Mouse (Mus musculus): ENCODE data around the gene Adamtsl1.

The Adamtsl1 gene

GRCm38 (mm10) chr4:86388430-86388829, 874.5 kb downstream of the Adamtsl1 start:
- no peak for DNase-seq (ENCODE audit: low read depth in 2 of 2, low spot score in 2 of 2)

DNA sequence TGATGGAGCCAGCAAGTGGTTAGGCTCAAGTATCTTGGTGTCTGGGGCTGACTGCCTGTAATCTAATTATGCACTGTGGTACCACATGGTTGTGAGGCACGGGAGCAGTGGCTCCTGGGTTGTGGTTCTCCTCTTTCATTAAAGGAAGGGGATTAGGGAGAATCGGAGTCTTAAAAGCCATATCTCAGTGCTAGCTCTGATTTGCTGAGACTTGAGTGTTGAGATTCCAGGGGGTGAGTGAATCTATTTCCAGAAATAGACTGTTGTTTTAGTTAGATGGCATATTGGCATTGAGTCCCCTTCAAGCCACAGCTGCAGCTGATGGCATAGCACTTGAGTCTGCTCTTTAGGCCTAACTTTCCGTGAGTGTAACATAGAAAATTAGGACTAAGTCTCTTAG, 877.2 kb downstream of the Adamtsl1 start:
- DNase-seq (ENCODE audit: low read depth in 2 of 2, low spot score in 2 of 2), result no peak

DNA sequence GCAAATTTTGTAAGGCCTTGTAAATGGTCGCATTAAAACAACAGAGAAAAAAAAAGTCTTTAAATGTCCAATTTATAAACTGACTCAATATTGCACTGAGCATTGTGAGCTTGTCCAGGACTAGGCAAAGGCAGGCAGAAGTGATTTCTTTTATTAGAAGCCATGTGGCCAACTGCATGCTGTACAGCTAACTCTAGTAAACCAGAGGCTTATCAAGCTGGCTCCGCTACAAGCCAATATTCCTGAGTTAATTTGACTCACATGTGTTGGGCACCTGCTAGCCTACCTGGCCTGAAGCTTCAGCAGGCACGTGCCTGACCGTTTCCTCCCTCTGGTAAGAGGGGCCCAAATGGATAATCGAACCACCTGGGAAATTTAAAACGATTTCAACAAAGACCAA, 881.7 kb downstream of the Adamtsl1 start:
- no peak for DNase-seq (ENCODE audit: low read depth in 2 of 2, low spot score in 2 of 2)

- DNase-seq (ENCODE audit: low read depth in 2 of 2, low spot score in 2 of 2), result no peak
Observed at GRCm38 (mm10) chr4:86396672-86397288, 882.8 kb downstream of the Adamtsl1 start.

GRCm38 (mm10) chr4:86397470-86397869, 883.5 kb downstream of the Adamtsl1 start:
- DNase-seq (ENCODE audit: low read depth in 2 of 2, low spot score in 2 of 2), result no peak

GRCm38 (mm10) chr4:86401116-86401515, 887.1 kb downstream of the Adamtsl1 start:
- DNase-seq (ENCODE audit: low read depth in 2 of 2, low spot score in 2 of 2), result no peak

- no peak for DNase-seq (ENCODE audit: low read depth in 2 of 2, low spot score in 2 of 2)
Observed at GRCm38 (mm10) chr4:86406501-86407199, 892.7 kb downstream of the Adamtsl1 start.

DNA sequence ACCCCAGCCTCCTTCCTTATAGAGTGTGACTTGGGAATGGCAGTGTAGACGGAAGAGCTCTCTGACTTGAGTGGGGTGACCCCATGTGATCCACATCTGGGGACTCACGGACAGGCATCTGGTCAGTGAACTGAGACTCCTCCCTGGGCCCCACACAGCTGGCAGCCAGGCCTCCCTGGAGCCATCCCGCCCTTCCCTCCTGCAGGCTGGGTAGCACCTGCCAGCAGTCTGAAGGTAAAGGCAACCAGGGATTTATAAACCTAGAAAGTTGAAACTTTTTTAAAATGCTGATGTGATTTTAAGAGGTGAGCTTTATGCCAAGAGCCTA, 893.2 kb downstream of the Adamtsl1 start:
- no peak for DNase-seq (ENCODE audit: low read depth in 2 of 2, low spot score in 2 of 2)

GRCm38 (mm10) chr4:86408421-86408820, 894.4 kb downstream of the Adamtsl1 start:
- no peak for DNase-seq (ENCODE audit: low read depth in 2 of 2, low spot score in 2 of 2)

DNA sequence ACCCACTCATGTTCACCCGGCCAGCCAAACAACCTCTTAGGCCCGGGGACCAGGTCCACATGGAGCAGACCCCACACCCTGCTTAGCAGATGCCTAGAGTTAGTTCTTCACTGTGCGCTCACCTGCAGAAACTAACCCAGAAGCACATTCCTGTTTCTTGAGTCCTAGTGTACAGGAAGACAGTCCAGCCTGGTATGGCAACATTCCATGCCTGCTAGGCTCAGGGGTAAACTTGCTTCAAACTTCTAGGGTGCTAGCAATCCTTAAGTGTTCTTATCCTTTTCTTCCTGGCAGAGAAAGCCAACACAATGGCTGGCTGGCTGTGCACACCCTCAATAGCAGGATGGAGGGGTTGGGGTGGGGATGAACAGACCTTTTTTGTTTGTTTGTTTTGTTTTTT, 897.0 kb downstream of the Adamtsl1 start:
- DNase-seq (ENCODE audit: low read depth in 2 of 2, low spot score in 2 of 2), result no peak

GRCm38 (mm10) chr4:86413388-86413787, 899.4 kb downstream of the Adamtsl1 start:
- no peak for DNase-seq (ENCODE audit: low read depth in 2 of 2, low spot score in 2 of 2)

DNA sequence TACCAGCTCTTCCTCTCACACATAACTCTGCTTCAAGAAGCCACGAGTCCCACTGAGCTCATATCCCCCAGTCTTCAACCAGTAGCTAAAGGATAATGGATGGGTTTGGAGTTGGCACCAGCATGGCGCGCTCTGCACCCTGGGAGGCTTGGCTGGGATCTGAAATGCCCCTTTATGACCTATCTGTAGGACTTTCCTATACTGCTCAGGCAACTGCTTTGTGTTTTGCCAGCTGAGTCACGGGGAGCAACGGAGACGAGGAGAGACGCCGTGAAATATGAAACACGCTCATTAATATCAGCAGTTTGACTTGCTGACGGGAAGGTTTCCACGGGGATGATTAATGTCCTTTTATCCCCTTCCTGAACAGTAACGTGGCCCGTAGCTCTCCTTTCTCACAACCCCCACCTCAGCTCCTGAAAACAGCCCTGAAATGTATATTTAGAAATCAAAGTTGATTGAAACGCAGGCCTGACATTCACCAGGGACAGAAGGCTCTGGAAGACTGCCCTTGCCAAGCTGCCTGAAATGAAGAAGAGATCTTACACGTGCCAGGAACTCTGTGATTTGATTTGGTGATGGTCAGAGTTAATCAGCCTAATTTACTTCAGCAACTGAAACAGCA, 902.5 kb downstream of the Adamtsl1 start:
- no peak for DNase-seq (ENCODE audit: low read depth in 2 of 2, low spot score in 2 of 2)

DNA sequence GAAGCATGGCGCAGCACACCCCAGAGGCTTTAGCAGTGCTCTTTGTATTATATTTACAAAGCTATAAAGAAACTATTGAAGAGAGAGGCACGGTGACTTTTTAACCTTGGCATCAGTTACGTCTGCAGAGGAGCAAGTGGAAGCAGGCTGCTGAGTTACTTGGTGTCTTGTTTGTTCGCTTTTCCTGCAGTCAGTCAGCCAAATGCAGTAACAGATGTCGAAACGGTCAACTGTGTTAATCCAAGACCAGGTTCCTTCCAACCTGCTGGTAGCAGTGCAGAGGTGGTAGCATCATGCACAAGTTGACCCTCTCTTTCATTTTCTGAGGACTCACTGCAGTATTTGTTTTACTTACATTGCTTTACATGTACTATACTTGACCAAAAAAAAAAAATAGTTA, 908.6 kb downstream of the Adamtsl1 start:
- DNase-seq (ENCODE audit: low read depth in 2 of 2, low spot score in 2 of 2), result no peak

DNA sequence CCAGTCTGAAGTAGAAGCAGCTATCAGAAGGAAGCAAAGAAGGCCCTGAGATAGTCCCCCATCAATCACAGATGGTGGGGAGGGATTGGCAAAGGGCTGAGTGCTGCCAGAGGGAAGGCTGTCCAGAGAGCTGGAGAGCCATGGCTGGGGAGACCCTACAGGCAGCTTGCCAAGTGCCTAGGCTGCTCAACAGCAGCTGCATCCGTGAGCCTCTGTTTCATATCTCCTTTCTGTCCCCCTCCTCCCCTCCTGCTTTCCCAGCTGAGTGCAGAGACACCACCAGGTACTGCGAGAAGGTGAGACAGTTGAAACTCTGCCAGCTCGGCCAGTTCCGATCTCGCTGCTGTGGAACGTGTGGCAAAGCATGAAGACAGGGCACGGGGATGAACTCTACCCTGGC, 911.6 kb downstream of the Adamtsl1 start:
- no peak for DNase-seq (ENCODE audit: low read depth in 2 of 2, low spot score in 2 of 2)

DNA sequence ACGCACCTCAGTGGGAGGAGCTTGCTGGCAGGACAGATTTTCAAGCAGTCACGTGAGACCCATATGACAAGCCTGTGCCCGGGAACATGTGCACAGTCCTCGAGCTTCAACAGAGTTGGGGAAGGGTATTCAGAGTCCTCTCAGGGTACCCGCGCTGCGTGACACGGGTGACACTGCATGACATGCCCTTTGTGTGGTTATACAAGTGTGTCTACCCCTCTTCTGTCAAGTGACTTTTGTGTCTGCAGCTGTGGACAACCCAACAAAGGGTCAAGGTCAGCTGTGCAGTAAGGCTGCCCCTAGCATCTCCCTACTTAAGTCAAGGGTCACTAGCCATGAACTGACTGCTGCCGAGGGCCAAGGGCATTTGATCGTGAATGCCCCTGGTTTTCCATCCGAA, 912.6 kb downstream of the Adamtsl1 start:
- DNase-seq (ENCODE audit: low read depth in 2 of 2, low spot score in 2 of 2), result no peak

DNA sequence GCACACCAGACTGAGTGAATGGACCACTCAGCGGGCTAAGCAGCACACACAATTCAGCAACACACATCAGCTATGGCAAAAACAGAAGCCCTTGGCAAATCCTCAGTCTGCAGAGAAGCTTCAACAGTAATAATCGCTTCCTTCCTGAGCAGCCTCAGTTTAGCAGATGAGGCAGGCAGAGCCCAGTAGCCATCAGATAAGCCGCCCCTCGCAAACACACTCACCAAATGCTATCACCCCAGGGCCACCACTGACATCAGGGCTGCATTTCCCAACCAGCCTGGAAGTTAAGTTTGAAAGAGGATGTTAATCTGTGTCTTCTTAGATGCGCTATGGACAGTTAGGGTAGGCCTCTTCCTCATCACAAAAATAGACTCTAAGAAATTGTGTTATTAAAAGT, 913.3 kb downstream of the Adamtsl1 start:
- no peak for DNase-seq (ENCODE audit: low read depth in 2 of 2, low spot score in 2 of 2)

GRCm38 (mm10) chr4:86428091-86428745, 914.2 kb downstream of the Adamtsl1 start:
- no peak for DNase-seq (ENCODE audit: low read depth in 2 of 2, low spot score in 2 of 2)

DNA sequence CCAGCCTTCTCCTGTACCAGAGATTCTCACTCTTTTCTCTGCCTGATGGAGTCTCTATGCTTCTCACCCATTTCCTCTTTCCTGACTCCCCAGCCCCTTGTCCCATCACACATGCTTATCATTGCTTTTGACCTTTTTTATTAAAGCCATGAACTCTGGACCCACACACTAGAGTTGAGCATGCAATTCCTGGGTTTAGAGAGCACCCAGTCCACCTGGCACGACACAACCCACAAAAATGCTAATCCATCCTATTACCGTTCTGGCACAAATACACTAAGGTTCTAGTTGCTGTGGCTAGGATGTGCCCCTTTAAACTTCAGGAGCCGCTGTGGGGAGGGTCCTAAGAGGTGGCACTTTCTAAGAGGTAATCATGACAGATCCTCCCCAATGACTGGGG, 921.7 kb downstream of the Adamtsl1 start:
- no peak for DNase-seq (ENCODE audit: low read depth in 2 of 2, low spot score in 2 of 2)

DNA sequence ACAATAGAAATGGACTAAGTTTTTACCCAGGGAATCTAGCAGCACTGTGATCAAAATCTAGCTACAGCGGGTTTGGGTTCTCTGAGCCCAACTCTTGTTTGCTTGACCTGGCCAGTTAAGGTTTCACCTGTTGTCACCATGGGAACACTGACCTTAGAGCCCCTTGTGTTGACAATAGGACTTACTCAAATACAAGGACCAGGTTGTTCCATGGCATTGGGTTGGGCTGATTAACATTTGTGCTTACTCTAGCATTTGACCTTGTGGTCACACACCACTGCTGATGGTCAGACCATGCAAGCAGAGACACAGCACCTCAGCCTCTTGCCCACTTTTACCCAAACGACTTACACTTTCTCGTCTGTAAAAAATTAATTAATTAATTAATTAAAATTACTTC, 922.4 kb downstream of the Adamtsl1 start:
- DNase-seq (ENCODE audit: low read depth in 2 of 2, low spot score in 2 of 2), result no peak

DNA sequence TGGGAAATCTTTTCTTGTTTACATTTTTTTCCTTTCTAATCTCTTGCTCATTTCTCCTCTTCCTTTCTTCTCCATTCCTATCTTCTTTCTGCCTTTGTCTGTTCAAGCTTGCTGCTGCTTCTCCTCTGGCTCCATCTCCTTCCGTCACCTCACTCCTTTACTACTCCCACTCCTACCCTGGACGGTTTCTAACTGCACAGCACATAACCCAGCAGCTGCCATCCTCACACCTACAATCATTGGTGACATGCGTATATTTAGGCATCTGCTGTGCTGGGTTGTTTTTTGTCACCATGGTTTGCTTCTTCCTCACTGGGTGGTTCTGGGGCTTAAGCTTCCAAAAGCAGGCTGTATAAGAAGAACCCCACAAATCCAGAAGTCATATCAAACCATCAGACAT, 936.5 kb downstream of the Adamtsl1 start:
- no peak for DNase-seq (ENCODE audit: low read depth in 2 of 2, low spot score in 2 of 2)

DNA sequence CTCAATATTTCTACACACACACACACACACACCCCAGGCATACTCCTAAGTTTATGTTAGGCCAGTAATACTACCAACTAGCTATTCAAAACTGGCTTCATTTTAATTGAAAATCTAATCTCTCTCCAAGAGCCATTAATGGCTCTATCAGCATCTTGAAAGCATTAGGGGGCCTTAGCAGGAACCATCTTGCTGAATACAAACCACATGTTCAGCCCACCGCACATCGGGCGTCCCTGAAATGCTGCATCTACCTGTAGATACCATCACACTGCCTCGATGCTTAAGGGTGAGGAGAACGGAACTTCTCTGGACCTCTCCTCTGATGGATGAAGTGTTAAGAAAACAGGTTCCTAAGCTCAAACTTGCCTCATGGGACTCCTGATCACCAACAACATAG, 950.8 kb downstream of the Adamtsl1 start:
- no peak for DNase-seq (ENCODE audit: low read depth in 2 of 2, low spot score in 2 of 2)

Measured in CD8-positive naive resting alpha-beta T cell, adult 2 months (primary cell).